Mouse (Mus musculus): ENCODE measurements around the gene Prpf18.

The Prpf18 gene

DNA sequence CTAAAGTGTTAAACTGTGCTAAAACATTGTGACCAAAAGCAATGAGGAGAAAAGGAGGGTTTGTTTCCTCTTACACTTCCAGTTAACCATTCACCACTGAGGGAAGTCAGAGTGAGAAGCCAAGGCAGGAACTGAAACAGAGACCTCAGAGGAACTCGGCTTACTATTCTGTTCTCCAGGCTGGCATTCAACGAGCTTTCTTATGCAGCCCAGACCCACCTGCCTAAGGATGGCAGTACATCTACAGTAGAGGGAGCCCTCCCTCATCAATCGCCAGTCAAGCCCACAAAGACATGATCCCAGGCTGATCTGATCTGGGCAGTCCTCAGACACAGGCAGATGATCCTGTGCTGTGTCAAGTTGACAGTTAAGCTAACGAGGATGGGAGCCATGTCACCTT is 78.5 kb downstream of the Prpf18 start:
- no peak for DNase-seq

DNA sequence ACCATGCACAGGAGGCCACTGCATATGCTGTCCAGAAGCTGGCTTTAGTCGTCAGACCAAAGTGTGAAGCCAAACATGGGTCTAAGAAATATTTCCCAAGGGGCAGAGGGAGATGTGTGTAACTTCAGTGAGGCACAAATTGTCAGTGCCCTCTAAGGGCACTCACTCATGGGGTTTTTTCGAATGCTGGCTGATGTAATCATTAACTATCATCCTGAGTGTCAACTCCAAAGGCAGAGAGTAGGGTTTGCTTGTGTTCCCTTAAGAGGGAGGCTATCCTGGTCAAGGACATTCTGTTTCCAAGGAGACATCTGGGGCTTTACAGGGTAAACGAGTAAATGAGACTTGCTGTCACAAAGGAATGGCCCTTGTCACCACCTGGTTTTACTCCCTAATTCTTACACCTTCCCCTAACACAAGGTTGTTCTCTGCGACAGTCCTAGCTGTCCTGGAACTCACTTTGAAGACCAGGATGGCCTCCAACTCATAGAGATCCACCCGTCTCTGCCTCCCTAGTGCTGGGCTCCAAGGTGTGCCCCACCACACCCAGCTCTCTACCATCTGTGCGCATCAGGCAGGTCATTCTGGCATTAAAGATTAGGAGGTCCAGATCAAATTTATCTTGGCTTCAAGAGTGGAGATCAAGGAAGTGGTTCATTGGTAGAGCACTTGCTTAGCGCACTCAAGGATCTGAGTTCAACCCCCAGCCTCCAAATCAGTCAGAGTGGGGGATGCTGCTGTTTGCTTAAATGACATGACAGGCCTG is 79.2 kb downstream of the Prpf18 start:
- DNase-seq = no peak
